Mouse (Mus musculus): Measurements from ENCODE around the gene Dbt.
"Not testable (repeated sequence)": the region's sequence is repeated elsewhere in the genome, so short reads cannot be mapped to it uniquely, and the experiment has no call there.

Gene Dbt

GRCm38 (mm10) chr3:116536428-116537199 is 23.7 kb downstream of the Dbt start:
- in situ Hi-C loops (cut with MseI, MboI) = no loop called here

DNA sequence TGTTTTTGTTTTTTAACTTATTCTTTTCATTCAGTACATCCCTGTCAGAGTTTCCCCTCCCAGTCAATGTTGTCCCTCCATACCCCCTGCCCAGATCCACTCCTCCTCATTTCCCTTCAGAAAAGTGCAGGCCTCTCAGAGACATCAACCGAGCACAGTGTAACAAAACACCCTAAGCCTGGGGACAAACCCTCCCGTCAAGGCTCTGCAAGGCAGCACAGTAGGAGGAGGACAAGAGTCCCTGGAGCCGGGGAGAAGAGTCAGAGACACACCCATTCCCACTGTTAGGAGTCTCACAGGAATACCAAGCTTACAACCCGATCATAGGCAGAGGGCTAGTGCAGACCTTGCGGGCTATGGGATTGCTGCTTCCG is 24.3 kb downstream of the Dbt start:
- in situ Hi-C loops (cut with MseI, MboI) = no loop called here

- in situ Hi-C loops (cut with MseI, MboI) = no loop called here
These were observed 29.2 kb downstream of the Dbt start for GRCm38 (mm10) chr3:116542070-116542469.

DNA sequence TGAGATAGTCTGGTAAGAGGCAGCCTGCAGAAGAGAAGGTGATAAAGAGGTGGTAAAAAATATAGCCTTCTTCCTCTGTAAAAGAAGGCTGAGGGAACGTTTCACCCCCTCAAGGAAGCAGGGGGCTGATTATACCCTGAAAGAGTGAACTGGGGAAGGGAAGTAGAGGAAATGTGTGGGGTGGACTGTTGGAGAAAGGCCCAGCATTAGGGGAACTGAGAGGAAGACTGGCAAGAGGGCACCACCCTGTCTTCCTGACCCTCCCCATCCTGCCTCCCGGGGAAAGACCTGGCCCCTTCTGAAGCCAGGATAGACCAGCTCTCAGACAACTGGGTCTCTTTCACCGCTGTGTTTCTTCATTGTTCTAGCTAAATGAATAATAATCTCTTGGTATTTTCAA is 29.7 kb downstream of the Dbt start:
- in situ Hi-C loops (cut with MseI, MboI) = no loop called here

DNA sequence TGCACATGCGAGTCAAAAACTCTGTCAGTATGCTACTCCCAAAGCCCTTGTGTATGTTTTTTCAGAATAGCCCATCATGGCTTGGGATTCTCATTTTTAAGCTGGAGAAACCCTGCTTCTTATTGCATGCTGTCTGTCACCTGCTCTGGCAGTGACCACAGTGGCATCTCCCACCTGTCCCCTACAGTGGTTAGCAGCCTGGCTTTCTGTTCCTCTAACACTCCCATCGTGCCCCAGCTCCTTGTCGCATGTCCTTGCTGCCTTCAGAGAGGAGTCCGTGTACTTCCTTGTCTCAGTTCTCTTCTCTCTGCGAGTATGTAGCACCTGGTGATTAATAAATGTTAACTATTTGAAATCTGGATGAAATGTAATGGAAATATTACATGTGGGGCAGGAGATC is 34.6 kb downstream of the Dbt start:
- in situ Hi-C loops (cut with MseI, MboI) = no loop called here

GRCm38 (mm10) chr3:116551362-116551761 is 38.5 kb downstream of the Dbt start:
- in situ Hi-C loops (cut with MseI, MboI) = no loop called here

GRCm38 (mm10) chr3:116561315-116561714 is 48.4 kb downstream of the Dbt start:
- in situ Hi-C loops (cut with MseI, MboI) = not testable (repeated sequence)

GRCm38 (mm10) chr3:116562408-116563094 is 49.7 kb downstream of the Dbt start, which contains the start of gene Lrrc39:
Lrrc39 (plus strand) TSS chr3:116562973.
- in situ Hi-C loops (cut with MseI, MboI) = no loop called here

DNA sequence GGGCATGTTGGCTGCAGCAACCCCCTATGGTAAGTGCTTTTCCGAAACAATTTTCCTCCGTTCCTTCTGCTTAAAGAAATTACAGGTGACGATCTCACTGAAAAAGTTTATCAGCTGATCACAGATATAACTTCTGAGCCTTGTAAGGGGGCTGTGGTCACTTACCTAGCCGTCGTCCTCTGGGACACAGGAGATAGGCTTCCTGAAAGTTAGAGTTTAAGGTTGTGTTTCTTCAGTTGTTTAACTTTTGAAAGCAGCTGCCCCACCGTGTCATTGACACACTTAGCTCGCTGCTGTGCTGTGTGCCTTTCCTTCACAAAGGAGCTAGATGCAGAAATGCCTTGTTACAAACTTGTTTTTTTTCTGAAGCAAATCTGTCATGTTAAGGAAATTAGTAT is 50.2 kb downstream of the Dbt start:
- in situ Hi-C loops (cut with MseI, MboI) = no loop called here

GRCm38 (mm10) chr3:116570628-116571027 is 57.8 kb downstream of the Dbt start:
- in situ Hi-C loops (cut with MseI, MboI) = no loop called here

- in situ Hi-C loops (cut with MseI, MboI) = loop anchor here in 1 of 2 experiments (5.0 kb wide), 1 partner anchor 65 kb away; the partner anchor contains the start of gene Dbt
These were observed 64.4 kb downstream of the Dbt start for GRCm38 (mm10) chr3:116577286-116577685.

GRCm38 (mm10) chr3:116582201-116582600 is 69.3 kb downstream of the Dbt start:
- in situ Hi-C loops (cut with MseI, MboI) = loop anchor here in 1 of 2 experiments (10.0 kb wide), 1 partner anchor 247 kb away; no protein-coding TSS in a partner anchor

GRCm38 (mm10) chr3:116594076-116594727 is 81.3 kb downstream of the Dbt start:
- in situ Hi-C loops (cut with MseI, MboI) = no loop called here

GRCm38 (mm10) chr3:116594728-116595602 is 82.1 kb downstream of the Dbt start, which contains the start of gene Sass6:
Sass6 (plus strand) TSS chr3:116594982.
- in situ Hi-C loops (cut with MseI, MboI) = no loop called here

DNA sequence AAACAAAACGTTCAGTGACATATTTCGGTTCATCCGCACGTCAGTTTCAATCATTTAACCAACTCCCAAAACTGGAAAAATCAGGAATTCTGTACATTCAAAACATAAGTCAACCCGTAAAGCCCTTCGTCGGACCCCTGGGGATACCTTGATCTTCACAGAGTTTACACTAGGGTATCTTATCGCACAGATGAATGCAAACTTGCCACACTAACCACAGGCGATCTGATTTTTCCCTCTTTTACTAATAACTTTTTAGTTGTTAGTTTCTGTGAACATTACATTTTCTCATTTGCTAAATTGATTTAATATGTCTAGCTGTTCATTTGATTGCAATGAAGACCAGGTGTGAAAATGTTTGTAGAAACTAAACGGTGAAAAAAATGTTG is 82.7 kb downstream of the Dbt start:
- in situ Hi-C loops (cut with MseI, MboI) = no loop called here
